Mouse (Mus musculus) forebrain, embryonic 12.5 days (tissue): ENCODE results near the gene Megf11. TPM values are rescaled to one million over a fixed set of nuclear protein-coding genes. Genes with fewer than 3 reads are reported as not detected.

Experiments used
- ATAC-seq: fragments of 200-750 bp; cut with Nextera tagmentation; 2 replicates; pipeline ENCODE4 v1.8.0; 2017; ENCODE audit warnings: moderate TSS enrichment; ENCODE audit not compliant: low FRiP score
- H3K27ac ChIP-seq: fragments of 300-500 bp; sonication (generic); 2 replicates; pipeline ENCODE4 v1.5.1; 2016; ENCODE audit warnings: mild to moderate bottlenecking
- H3K27me3 ChIP-seq: fragments of 300-500 bp; sonication (generic); 2 replicates; pipeline ENCODE4 v1.6.1; 2016; ENCODE audit warnings: mild to moderate bottlenecking
- H3K36me3 ChIP-seq: fragments of 300-500 bp; sonication (generic); replicated peaks from 2 replicates; pipeline ENCODE4 v1.6.1; 2016; ENCODE audit warnings: mild to moderate bottlenecking
- H3K4me1 ChIP-seq: fragments of 300-500 bp; sonication (generic); 2 replicates; pipeline ENCODE4 v1.6.1; 2016
- H3K4me2 ChIP-seq: fragments of 300-500 bp; sonication (generic); 2 replicates; pipeline ENCODE4 v1.6.1; 2016; ENCODE audit warnings: mild to moderate bottlenecking, moderate library complexity
- H3K4me3 ChIP-seq: fragments of 300-500 bp; sonication (generic); replicated peaks from 2 replicates; pipeline ENCODE4 v1.5.1; 2016; ENCODE audit warnings: mild to moderate bottlenecking
- H3K9ac ChIP-seq: fragments of 300-500 bp; sonication (generic); 2 replicates; pipeline ENCODE4 v1.6.1; 2016; ENCODE audit warnings: mild to moderate bottlenecking
- H3K9me3 ChIP-seq: fragments of 300-500 bp; sonication (generic); 2 replicates; pipeline ENCODE4 v1.6.1; 2016
- WGBS: fragments of 180-500 bp; shearing (Covaris S2); methylation state at CpG from one replicate; pipeline ENCODE4 v1.1.7; 2016; 5-methylcytosine and 5-hydroxymethylcytosine counted together
- polyA plus RNA-seq: library from polyadenylated mRNA; unstranded; fragments of >200 nt; fragmentation: Nextera tagmentation; extraction: Ambion mirVana; gene quantifications from 2 replicates; pipeline ENCODE4 v1.2.1, GENCODE M21; 2016

The Megf11 gene
- polyA plus RNA-seq, 1 experiment from 2014 or later = 3.8 TPM

DNA sequence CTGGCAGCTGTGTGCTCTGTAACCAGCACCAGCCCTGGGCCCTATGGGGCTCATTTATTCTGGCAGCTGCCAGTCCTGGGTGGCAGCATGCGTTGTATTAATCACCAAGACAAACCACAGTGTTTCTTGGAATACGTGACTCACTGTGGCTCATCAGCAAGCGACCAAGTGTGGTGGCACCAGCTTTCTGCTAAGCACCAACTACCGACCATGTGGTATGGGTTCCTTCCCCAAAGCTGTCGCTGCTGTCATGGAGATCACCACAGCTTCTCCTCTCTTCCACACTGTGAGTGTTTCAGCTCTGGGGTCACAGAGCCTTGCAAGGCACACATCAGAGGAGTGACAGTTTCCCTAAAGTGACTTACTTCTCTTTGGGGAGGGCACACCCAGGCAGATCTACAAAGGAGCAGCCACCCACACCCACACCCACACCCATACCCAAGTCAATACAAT lies 178.9 kb downstream of the Megf11 start:
- Histone ChIP-seq H3K9me3 (no peaks in the 10 kb centered on the region), H3K36me3 (no peaks in the 10 kb centered on the region), H3K4me3 (no peak overlapping the region), H3K4me1 (peaks cover 16% of the 10 kb centered on the region; the same call in 1 of the 2 replicates), H3K4me2 (no peak overlapping the region), H3K27me3 (0 out of 2 replicates have a peak, but pooled peaks cover 8% of the 10 kb centered on the region), H3K9ac (no peak overlapping the region), H3K27ac (no peak overlapping the region)
- no peak for ATAC-seq
- 85% methylated on average over 5 of the region's 5 CpGs for WGBS

- no peak overlapping the region for H3K9ac ChIP-seq
- peaks cover 18% of the 10 kb centered on the region; the same call in 1 of the 2 replicates for H3K4me1 ChIP-seq
- no peaks in the 10 kb centered on the region for H3K9me3 ChIP-seq
- no peak overlapping the region for H3K4me2 ChIP-seq
- H3K4me3 ChIP-seq = no peak overlapping the region
- H3K27me3 ChIP-seq = 0 out of 2 replicates have a peak, but pooled peaks cover 8% of the 10 kb centered on the region
- no peak overlapping the region for H3K27ac ChIP-seq
- no peak for ATAC-seq
- no peaks in the 10 kb centered on the region for H3K36me3 ChIP-seq
Observed at GRCm38 (mm10) chr9:64565915-64566314, 180.5 kb downstream of the Megf11 start.

DNA sequence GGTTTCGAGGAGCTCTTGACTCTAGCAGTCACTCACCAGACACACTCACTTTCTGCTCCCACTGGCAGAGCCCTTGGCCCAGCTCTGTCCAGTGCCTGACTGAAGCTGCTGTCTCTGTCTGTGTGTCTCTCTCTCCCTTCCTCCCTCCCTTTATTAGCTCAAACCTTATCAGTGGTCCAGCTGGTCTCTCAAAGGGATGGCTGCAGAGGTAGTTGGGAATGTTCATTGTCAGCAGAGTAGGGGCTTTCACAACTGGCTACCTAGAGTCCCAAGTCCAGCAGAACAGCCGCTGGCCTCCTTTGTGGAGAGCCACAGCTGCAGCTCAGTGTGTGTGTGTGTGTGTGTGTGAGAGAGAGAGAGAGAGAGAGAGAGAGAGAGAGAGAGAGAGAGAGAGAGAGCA lies 180.9 kb downstream of the Megf11 start:
- WGBS = 74% methylated on average over 2 of the region's 2 CpGs
- ATAC-seq = no peak
- H3K9ac ChIP-seq = no peak overlapping the region
- no peaks in the 10 kb centered on the region for H3K9me3 ChIP-seq
- peaks cover 21% of the 10 kb centered on the region; the same call in 1 of the 2 replicates for H3K4me1 ChIP-seq
- H3K4me2 ChIP-seq = no peak overlapping the region
- 0 out of 2 replicates have a peak, but pooled peaks cover 8% of the 10 kb centered on the region for H3K27me3 ChIP-seq
- no peaks in the 10 kb centered on the region for H3K36me3 ChIP-seq
- H3K4me3 ChIP-seq = no peak overlapping the region
- H3K27ac ChIP-seq = no peak overlapping the region

GRCm38 (mm10) chr9:64567482-64567881 lies 182.1 kb downstream of the Megf11 start:
- 74% methylated on average over 5 of the region's 5 CpGs for WGBS
- no peak for ATAC-seq
- no peak overlapping the region for H3K9ac ChIP-seq
- no peaks in the 10 kb centered on the region for H3K9me3 ChIP-seq
- H3K27me3 ChIP-seq = 0 out of 2 replicates have a peak, but pooled peaks cover 8% of the 10 kb centered on the region
- H3K4me1 ChIP-seq = peaks cover 21% of the 10 kb centered on the region
- H3K36me3 ChIP-seq = no peaks in the 10 kb centered on the region
- no peak overlapping the region for H3K4me3 ChIP-seq
- no peak overlapping the region for H3K27ac ChIP-seq
- no peak overlapping the region for H3K4me2 ChIP-seq

DNA sequence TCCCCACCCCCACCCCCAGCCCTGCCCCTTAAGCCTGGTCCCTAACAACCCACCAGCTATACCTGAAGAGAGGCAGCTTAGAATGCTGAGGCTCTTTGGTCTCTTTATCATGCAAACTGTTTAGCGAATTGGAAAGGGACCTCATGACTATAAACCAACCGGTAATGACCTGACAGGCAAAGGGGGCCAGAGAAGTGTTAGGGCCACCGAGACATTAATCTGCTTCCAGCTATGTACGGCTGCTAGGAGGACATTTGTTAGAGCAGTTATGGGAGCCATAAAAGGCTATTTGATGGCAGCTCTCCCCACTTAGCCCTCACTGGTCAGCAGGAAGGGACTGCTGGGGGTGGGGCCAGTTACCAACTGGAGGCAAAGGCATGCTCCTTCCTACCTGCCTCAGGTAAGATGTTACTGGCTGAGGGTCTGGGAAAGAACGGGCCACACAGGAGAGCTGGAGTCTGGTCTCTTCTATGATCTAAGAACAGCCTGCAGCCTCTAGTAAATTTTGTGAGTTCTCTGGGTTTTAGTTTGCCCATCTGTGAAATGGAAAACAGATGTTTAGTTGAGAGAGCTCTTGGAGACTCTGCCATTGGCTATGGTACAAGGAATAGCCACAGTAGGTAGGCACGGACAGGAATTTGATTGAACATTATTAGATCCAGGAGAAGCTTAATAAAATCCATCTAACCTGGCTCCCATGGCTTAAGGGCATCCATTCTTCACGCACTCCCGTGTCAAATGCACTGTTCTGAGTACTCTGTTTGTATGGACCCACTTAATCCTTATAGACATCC lies 183.2 kb downstream of the Megf11 start:
- no peak for ATAC-seq
- 55% methylated on average over 8 of the region's 8 CpGs for WGBS
- Histone ChIP-seq H3K36me3 (no peaks in the 10 kb centered on the region), H3K9me3 (no peaks in the 10 kb centered on the region), H3K27ac (no peak overlapping the region), H3K27me3 (0 out of 2 replicates have a peak, but pooled peaks cover 8% of the 10 kb centered on the region), H3K9ac (no peak overlapping the region), H3K4me3 (no peak overlapping the region), H3K4me1 (peaks cover 21% of the 10 kb centered on the region), H3K4me2 (no peak overlapping the region)

DNA sequence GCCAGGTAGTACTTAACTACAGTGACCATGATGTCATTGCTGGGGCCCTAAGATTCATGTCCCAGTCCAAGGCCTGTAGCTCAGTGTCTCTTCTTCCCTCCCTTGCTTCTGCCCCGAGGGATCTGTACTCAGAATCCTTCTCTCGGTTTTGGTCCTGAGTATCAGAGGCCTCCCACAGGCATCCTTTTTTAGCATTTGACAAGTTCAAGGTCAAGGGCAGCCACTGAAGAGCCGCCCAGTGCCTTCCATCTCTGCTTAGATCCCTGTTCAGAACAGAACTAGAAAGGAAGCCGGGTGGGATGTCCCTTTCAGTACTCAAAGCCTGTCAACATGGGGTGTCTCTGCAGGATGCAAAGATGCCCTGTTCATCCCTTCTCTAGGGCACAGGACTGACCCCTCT lies 185.0 kb downstream of the Megf11 start:
- no peak overlapping the region for H3K4me3 ChIP-seq

DNA sequence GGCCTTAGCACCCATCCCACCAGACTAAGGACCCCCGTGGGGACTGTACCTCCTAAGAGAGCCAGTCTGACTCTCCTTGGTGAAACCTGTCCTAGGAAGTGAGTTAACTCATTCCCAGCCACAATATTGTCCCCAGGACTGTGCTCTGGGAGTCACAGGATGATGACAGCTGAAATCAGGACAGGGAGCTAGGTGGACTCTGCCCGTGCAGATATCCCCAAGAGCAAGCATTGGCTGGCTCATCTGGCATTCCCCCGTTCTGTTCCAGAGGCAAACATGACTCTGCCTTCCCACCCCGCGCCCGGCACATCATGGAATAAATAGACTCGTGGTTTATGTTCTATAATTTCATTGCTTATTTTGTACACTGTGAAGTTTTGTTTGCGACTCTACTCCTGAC lies 185.7 kb downstream of the Megf11 start:
- H3K4me1 ChIP-seq = peaks cover 20% of the 10 kb centered on the region
- no peak overlapping the region for H3K27ac ChIP-seq
- H3K27me3 ChIP-seq = no peaks in the 10 kb centered on the region
- no peak overlapping the region for H3K4me2 ChIP-seq
- H3K4me3 ChIP-seq = no peak overlapping the region
- WGBS = 88% methylated on average over 8 of the region's 8 CpGs
- no peaks in the 10 kb centered on the region for H3K36me3 ChIP-seq
- H3K9ac ChIP-seq = no peak overlapping the region
- no peak for ATAC-seq
- H3K9me3 ChIP-seq = no peaks in the 10 kb centered on the region

More for the DNA sequence above, 185.0 kb downstream of the Megf11 start:
- H3K9me3 ChIP-seq = no peaks in the 10 kb centered on the region
- H3K4me1 ChIP-seq = peaks cover 21% of the 10 kb centered on the region
- H3K36me3 ChIP-seq = no peaks in the 10 kb centered on the region
- no peak overlapping the region for H3K9ac ChIP-seq
- no peak for ATAC-seq
- no peaks in the 10 kb centered on the region for H3K27me3 ChIP-seq
- 62% methylated on average over 4 of the region's 4 CpGs for WGBS
- no peak overlapping the region for H3K27ac ChIP-seq
- H3K4me2 ChIP-seq = no peak overlapping the region

DNA sequence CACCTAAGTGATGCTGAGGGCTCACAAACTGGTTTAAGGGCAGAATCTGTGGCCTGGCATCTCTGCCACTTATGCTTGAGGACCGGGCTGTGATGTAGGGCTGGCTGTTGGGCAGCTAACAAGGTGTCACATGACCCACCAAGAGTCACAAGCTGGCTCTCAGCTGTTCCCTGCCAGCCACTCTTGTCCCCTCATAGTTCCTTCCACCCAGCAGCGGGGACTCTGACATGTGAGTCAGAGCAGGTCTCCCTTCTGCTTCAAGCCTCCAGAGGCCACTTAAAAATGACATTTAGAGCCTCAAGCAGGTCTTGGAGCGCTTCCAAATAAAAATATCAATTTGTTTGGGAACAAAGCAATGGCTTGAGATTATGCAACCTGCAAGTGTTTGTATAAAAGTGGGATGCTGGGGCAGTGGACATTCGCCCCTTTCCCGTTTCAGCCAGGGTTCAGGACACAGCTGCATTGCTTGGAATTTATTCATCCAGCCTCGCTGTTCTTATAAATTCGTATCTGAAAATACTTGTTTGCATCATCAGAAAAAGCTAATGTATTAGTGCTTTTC lies 187.3 kb downstream of the Megf11 start:
- 75% methylated on average over 7 of the region's 7 CpGs for WGBS
- peak overlapping the region; percentile 47; the same call in 1 of the 2 replicates for H3K27ac ChIP-seq

DNA sequence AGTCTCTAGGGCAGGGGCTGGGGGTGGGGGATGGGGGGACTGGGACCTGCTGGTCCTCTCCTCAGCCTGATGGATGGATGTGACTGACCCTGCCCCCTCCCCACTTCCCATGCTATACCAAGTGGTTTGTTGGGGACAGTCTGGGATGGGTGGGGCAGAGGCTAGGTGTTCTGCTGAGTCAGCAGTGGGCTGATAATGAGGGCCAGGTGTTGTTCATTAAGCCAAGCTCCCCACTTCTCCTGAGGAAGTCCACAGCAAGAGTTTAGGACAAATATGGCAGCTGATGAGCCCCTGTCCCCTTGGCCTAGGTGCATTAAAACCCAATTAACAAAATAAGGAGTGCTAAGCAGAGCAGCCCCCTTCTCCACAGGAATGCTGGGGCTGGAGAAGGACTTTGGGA lies 190.2 kb downstream of the Megf11 start:
- Histone ChIP-seq H3K36me3 (no peaks in the 10 kb centered on the region), H3K27ac (no peak overlapping the region), H3K27me3 (no peaks in the 10 kb centered on the region), H3K4me2 (no peak overlapping the region), H3K9me3 (no peaks in the 10 kb centered on the region), H3K9ac (no peak overlapping the region), H3K4me1 (peaks cover 14% of the 10 kb centered on the region), H3K4me3 (no peak overlapping the region)
- ATAC-seq = no peak

More for the DNA sequence above, 187.3 kb downstream of the Megf11 start:
- Histone ChIP-seq H3K9ac (no peak overlapping the region), H3K4me1 (peaks cover 20% of the 10 kb centered on the region), H3K4me3 (no peak overlapping the region), H3K4me2 (no peak overlapping the region), H3K27me3 (no peaks in the 10 kb centered on the region), H3K9me3 (no peaks in the 10 kb centered on the region), H3K36me3 (no peaks in the 10 kb centered on the region)
- no peak for ATAC-seq

GRCm38 (mm10) chr9:64576143-64576878 lies 190.9 kb downstream of the Megf11 start:
- H3K9me3 ChIP-seq = no peaks in the 10 kb centered on the region
- no peak overlapping the region for H3K4me2 ChIP-seq
- H3K4me3 ChIP-seq = no peak overlapping the region
- no peak for ATAC-seq
- H3K4me1 ChIP-seq = peaks cover 8% of the 10 kb centered on the region
- no peaks in the 10 kb centered on the region for H3K36me3 ChIP-seq
- H3K27ac ChIP-seq = no peak overlapping the region
- WGBS = 77% methylated on average over 5 of the region's 5 CpGs
- H3K9ac ChIP-seq = no peak overlapping the region
- H3K27me3 ChIP-seq = no peaks in the 10 kb centered on the region

DNA sequence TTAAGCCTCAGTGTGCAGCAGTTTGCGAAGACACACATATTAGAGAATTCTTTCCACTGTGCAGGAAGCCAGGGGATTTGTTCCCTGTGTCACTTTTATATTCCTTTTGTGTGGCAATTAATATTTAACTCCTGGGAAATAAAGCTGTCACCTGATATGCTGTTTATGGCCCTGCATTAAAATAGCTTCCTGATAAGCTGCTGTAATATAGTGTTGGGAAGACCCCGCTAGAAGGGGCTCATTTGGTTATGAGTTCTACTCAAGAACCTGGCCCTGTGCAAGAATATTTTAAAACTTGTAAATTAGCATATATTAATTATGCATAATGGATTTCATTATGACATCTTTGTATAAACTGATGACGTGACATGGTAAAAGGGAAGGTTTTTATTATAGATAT lies 191.7 kb downstream of the Megf11 start:
- Histone ChIP-seq H3K4me2 (no peak overlapping the region), H3K4me1 (peaks cover 8% of the 10 kb centered on the region), H3K27ac (no peak overlapping the region), H3K4me3 (no peak overlapping the region), H3K9me3 (no peaks in the 10 kb centered on the region), H3K27me3 (no peaks in the 10 kb centered on the region), H3K9ac (no peak overlapping the region), H3K36me3 (no peaks in the 10 kb centered on the region)
- ATAC-seq = no peak
- 83% methylated on average over 3 of the region's 3 CpGs for WGBS

DNA sequence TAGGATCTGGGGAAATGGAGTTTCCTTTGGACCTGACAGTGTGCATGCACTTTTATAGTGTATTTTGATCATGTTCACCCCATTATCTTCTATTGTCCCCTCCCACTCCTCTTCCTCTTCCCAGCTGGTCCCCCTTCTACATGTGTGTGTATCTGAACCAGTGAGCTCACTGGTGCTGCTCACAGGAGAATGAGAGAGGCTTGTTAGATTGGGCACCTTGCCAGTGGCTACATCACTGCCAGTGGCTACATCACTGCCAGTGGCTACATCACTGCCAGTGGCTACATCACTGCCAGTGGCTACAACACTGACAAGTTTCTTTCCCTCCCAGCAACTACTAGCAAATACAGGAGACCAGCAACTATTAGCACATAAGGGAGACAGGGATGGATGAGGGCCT lies 192.6 kb downstream of the Megf11 start:
- no peaks in the 10 kb centered on the region for H3K27me3 ChIP-seq
- no peak for ATAC-seq

More for the DNA sequence above, 192.6 kb downstream of the Megf11 start:
- H3K36me3 ChIP-seq = no peaks in the 10 kb centered on the region
- H3K9me3 ChIP-seq = no peaks in the 10 kb centered on the region
- peaks cover 8% of the 10 kb centered on the region; the same call in 1 of the 2 replicates for H3K4me1 ChIP-seq
- no peak overlapping the region for H3K4me3 ChIP-seq
- no peak overlapping the region for H3K4me2 ChIP-seq
- H3K9ac ChIP-seq = no peak overlapping the region
- no peak overlapping the region for H3K27ac ChIP-seq
